Mouse (Mus musculus) brown adipose tissue, adult 24 weeks (tissue): ENCODE results near the gene Slc38a2. TPM values are rescaled to one million over a fixed set of nuclear protein-coding genes. Genes with fewer than 3 reads are reported as not detected.

ENCODE experiments used
- H3K27ac ChIP-seq: fragments of 200-500 bp; replicated peaks from 2 replicates; pipeline ENCODE4 v1.5.1; 2012; ENCODE audit warnings: low read depth, mild to moderate bottlenecking, low read length
- H3K4me1 ChIP-seq: fragments of 200-500 bp; 2 replicates; pipeline ENCODE4 v1.6.1; 2012; ENCODE audit warnings: low read length, mixed read lengths; ENCODE audit not compliant: control insufficient read depth, insufficient read depth, insufficient read length
- H3K4me3 ChIP-seq: fragments of 200-500 bp; 2 replicates; pipeline ENCODE4 v1.5.1; 2012; ENCODE audit warnings: low read depth, mild to moderate bottlenecking, low read length, moderate library complexity; ENCODE audit not compliant: insufficient read depth
- polyA plus RNA-seq: library from polyadenylated mRNA; stranded (reverse); fragments of >200 nt; gene quantifications from 2 replicates; pipeline ENCODE4 v1.2.4, GENCODE M21; 2012; ENCODE audit not compliant: missing spikeins, insufficient read depth, insufficient read length

Slc38a2 gene
- 25.0 and 41.1 TPM in 2 replicates for polyA plus RNA-seq

DNA sequence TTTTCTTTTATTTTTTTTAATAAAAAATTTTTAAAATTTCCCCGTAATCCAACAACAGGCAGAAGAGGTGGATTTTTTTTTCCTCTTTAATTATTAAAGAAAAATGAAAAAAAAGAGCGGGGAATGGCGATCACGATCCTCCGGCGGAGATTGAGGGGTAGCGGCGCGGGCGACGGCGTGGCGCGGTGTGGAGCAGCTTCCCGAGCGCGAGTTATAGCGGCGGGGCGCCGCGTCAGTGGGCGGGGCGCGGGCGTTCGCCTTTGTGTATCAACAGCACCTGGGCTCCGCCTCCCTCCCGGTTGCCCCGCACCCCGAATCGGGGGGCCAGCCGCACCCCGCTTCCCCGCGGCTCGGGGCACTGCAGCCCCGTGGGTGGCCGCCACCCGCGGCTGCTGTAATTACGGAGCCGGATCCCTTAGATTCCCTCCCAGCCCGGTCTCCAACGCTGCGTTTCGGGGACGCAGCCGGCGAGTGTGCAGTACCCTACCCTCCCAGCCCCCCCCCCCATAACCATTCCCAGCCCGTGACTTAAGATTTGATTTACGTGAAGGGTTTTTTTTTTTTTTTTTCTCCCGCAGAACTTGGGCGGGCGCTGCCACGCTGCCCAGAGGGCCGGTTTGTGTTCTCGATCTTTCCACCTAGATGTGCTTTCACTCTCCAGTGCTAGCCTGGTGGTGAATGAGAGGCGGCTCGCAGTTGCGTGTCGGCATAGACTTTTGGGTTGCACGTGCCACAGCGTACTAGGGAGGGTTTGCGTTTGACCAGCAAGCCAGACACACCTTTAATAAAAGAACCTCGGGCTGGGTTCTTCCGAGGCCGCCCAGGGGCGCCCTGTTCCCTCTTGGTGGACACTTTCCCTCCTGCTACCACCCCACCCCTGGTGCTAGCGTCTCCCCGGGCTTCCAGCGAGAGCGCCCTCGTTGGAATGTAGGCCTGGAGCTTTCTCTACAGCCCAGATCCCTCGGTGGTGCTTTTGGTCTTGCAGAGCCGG is at the start of gene Slc38a2:
Gene Slc38a2 (minus strand): TSS at position 210 of the 991 bp plus-strand sequence.
- Histone ChIP-seq H3K4me1 (peaks cover 10% of the 10 kb centered on the region; the same call in 1 of the 2 replicates), H3K27ac (peak within 1 kb of the TSS; percentile 97), H3K4me3 (peak within 1 kb of the TSS; percentile 92)

- Histone ChIP-seq H3K4me1 (no peaks in the 10 kb centered on the region), H3K27ac (no peak overlapping the region), H3K4me3 (no peak overlapping the region)
Measured at GRCm38 (mm10) chr15:96749101-96749500, 49.6 kb upstream of the Slc38a2 start.

- no peak overlapping the region for H3K4me3 ChIP-seq
- H3K27ac ChIP-seq = no peak overlapping the region
- H3K4me1 ChIP-seq = peaks cover 5% of the 10 kb centered on the region; the same call in 1 of the 2 replicates
Measured at GRCm38 (mm10) chr15:96747551-96747950, 48.0 kb upstream of the Slc38a2 start.

DNA sequence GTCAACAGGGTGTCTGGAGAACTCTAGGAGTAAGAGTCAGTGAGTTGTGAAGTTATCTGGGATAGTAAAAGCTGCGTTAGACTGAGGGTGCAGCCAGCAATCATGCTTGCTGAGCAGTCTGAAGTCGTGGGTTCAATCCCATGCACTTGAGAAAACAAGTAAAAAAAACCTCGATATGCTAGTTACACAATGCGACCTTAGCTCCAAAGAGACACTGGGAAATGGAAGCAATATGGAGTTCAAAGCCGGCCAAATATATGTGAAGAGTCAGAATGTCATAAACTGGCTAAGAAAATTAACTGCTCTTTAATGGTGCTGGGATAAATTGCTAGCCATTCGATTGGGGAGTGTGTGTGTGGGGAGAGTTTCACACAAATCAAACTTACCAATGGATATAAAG is 47.5 kb upstream of the Slc38a2 start:
- no peak overlapping the region for H3K4me3 ChIP-seq
- no peak overlapping the region for H3K27ac ChIP-seq
- peaks cover 5% of the 10 kb centered on the region; the same call in 1 of the 2 replicates for H3K4me1 ChIP-seq

DNA sequence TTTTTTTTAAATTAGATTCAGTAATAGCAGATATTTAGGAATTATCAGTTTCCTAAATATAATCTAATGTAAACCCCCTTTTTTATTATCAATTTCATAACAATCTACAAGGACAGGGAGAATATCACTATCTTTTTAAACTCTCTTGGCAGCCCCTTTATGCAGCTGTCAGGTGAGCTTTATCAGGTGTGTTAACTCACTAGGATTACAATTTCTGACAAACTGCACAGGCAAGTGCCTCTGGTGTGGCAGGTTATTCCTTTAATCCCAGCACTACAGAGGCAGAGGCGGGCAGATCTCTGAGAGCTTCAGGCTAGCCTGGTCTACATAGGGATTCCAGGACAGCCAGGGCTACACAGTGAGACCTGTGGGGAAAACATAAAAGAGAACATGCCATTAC is 45.8 kb upstream of the Slc38a2 start:
- H3K4me3 ChIP-seq = no peak overlapping the region
- no peak overlapping the region for H3K27ac ChIP-seq
- peaks cover 5% of the 10 kb centered on the region; the same call in 1 of the 2 replicates for H3K4me1 ChIP-seq

DNA sequence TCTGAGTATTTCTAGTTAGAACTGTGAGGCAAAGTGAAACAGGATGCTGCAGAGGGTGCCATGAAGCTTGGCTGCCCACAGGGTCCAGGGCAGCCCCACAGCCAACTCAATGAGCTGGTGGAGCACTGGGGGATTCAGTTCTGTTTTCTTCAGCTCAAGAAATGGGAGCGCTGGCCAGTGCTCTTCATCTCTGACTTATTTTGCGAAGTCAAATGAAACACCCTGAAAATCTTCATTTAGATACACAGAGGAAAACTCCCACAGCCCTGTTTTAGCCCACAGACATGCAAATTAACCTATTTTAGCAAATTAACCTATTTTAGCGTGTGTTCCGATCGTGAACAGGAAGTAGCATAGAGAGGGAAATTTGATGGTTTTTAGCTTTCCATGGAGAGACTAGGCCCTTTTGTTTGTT is 45.4 kb upstream of the Slc38a2 start:
- Histone ChIP-seq H3K4me1 (peaks cover 5% of the 10 kb centered on the region; the same call in 1 of the 2 replicates), H3K27ac (peak overlapping the region; percentile 22; the same call in 1 of the 2 replicates), H3K4me3 (no peak overlapping the region)

DNA sequence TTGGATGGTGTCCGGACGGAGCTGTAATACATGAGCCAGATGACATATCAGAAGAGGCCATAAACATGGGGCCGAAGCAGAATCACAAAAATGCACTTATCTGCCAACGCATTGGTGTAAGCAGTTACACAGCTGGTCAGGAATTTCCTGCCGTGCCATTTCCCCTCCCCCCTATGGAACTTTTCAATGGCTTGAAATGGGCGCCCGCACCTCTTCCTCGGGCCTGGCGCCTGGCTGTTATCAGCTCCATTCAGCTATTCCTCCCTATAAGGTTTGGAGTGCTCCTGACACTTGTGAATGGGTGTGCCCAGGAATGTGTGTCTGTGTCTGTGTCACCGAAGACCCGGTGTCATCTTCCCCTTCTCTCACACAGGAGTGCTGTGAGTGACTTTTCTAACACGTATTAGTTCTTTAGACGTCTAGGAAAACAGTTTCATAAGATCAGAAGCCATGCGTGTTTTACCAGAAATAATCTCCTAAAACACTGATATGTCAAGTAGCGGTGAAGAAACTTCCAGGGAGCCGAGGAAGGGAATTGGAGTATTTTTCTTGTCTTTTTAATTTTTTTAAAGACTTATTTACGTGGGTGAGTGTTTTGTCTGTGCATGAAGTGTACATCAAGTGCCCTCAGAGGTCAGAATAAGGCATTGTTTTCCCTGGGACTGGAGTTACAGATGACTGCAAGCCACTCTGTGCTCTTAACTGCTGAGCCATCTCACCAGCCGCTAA is 44.8 kb upstream of the Slc38a2 start:
- Histone ChIP-seq H3K27ac (peak overlapping the region; percentile 50; the same call in 1 of the 2 replicates), H3K4me1 (peaks cover 5% of the 10 kb centered on the region; the same call in 1 of the 2 replicates)

GRCm38 (mm10) chr15:96743257-96743656 is 43.7 kb upstream of the Slc38a2 start:
- Histone ChIP-seq H3K4me3 (no peak overlapping the region), H3K27ac (no peak overlapping the region), H3K4me1 (peaks cover 5% of the 10 kb centered on the region; the same call in 1 of the 2 replicates)

More for the DNA sequence above, 44.8 kb upstream of the Slc38a2 start:
- no peak overlapping the region for H3K4me3 ChIP-seq

GRCm38 (mm10) chr15:96742591-96743241 is 43.2 kb upstream of the Slc38a2 start:
- peaks cover 5% of the 10 kb centered on the region; the same call in 1 of the 2 replicates for H3K4me1 ChIP-seq
- no peak overlapping the region for H3K4me3 ChIP-seq
- H3K27ac ChIP-seq = no peak overlapping the region

- Histone ChIP-seq H3K4me3 (no peak overlapping the region), H3K27ac (no peak overlapping the region), H3K4me1 (peaks cover 5% of the 10 kb centered on the region; the same call in 1 of the 2 replicates)
Measured at GRCm38 (mm10) chr15:96740865-96741561, 41.5 kb upstream of the Slc38a2 start.

- H3K4me3 ChIP-seq = no peak overlapping the region
- H3K4me1 ChIP-seq = peaks cover 5% of the 10 kb centered on the region; the same call in 1 of the 2 replicates
- no peak overlapping the region for H3K27ac ChIP-seq
Measured at GRCm38 (mm10) chr15:96740091-96740490, 40.6 kb upstream of the Slc38a2 start.

DNA sequence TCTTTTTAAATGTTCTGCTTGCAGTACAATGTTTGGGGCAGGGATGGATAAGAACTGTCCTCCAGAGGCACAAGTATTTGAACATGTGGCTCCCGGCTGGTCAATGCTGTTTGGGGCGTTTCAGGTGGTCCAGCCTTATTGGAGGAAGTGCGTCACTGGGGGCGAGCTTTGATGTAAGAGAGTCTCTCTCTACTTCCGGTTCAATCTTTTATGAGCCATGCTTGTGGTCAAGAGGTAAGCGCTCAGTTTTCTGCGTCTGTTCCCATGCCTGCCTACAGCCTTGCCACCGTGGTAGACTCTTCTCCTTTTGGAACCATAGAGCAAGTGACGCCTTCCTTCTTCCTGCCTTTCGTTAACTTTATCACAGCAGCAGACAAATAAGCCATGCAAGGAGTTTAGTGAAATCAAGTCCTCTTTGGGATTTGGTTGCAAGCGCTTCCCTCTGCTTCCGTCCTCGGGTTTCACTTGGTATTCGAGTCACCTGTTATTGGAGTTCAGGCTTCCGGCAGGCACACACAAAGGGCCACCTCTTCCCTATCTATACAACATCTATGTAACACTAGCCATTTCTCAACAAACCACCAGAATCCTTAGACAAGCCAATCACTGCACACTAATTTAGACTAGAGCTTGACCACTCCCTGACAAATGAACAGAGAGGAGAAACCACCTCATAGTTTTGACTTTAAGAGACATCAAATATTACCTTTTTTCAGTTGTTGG is 37.3 kb upstream of the Slc38a2 start:
- H3K27ac ChIP-seq = no peak overlapping the region
- peaks cover 8% of the 10 kb centered on the region; the same call in 1 of the 2 replicates for H3K4me1 ChIP-seq
- no peak overlapping the region for H3K4me3 ChIP-seq

DNA sequence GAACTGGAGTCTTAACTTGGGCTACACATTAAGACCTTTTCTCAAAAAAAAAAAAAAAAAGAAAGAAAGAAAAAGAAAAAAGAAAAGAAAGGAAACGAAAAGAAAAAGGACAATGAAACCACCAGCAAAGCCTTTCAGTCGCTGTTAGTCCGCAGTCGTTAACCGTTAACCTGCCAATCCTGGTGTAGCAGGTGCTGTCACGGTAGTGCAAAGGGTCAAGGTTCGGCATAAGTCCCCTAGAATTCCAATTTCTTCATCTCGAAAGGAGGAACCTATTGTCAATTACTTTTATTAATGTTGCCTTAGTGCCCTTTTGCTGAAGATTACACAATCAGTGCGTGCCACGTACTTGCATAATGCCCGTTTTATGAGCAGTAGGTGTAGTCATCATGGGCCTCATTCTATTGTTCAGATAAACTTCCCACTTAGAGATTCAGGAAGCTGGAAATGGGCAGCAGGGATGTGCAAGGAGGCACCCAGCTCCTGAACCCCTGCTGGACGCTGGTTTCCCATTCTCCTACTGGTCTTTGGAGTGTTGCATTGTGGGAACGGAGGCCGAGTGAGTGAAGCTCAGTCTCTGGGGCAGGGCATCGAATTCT is 36.1 kb upstream of the Slc38a2 start:
- Histone ChIP-seq H3K27ac (no peak overlapping the region), H3K4me3 (no peak overlapping the region)

More for the DNA sequence above, 36.1 kb upstream of the Slc38a2 start:
- H3K4me1 ChIP-seq = peaks cover 8% of the 10 kb centered on the region; the same call in 1 of the 2 replicates
